Mouse (Mus musculus): ENCODE data around the gene Ltv1.

The Ltv1 gene

DNA sequence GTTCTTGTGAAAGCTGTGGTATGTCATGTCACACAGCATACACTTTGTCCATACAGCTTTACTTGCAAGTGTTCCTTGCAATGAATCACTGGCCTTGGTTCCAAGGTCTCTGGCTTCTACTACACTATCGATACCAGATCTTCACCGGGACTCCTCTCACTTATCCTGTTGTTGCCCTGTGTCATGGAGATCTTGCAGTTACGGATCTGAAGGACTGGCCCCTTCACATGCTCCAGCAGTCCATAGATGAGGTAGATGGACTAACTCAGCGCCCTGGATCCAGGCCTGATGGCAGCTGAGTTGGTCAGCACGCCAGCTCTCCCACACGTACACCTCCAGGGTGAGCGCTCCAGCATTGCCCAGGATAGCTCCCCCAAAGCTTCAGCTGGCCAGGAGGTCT is 57.7 kb downstream of the Ltv1 start:
- no peak for DNase-seq (ENCODE audit: low read depth in 1 of 2, low spot score in 2 of 2)

DNA sequence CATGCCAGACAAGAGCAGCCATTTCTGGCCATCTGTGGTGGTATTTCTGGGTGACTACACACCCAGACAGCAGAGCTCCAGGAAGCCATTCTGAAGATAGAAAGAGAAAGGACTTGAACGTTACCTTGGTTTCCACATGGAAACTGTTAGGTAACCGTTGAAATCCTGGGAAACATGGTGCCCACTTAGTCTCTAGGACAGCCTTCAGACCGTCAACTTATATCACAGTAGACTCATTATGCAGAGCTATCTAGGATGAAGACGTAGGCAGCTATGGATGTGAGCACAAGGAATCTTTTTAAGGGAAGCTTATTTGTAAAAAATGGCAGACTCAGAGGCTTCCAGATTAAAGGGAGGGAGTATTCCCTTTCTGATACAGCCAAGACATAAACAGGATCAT is 59.1 kb downstream of the Ltv1 start:
- no peak for DNase-seq (ENCODE audit: low read depth in 1 of 2, low spot score in 2 of 2)

Data from monocyte, adult 2 months (primary cell).